Mouse (Mus musculus) embryonic facial prominence, embryonic 14.5 days (tissue): Measurements from ENCODE around the gene Mbd5. TPM values are rescaled to one million over a fixed set of nuclear protein-coding genes. Genes with fewer than 3 reads are reported as not detected.
A peak's percentile ranks its signal among the peaks of the same experiment; 100 is the strongest.

Experiments
- ATAC-seq: fragments of 200-750 bp; cut with Nextera tagmentation; 2 replicates; pipeline ENCODE4 v1.8.0; 2017; ENCODE audit warnings: low read depth, moderate number of reproducible peaks, moderate TSS enrichment
- DNase-seq: peaks from one replicate; pipeline ENCODE4 v3.0.0-alpha.2; 2015; ENCODE audit warnings: low spot score
- H3K27ac ChIP-seq: fragments of 300-500 bp; sonication (generic); replicated peaks from 2 replicates; pipeline ENCODE4 v1.5.1; 2014; ENCODE audit warnings: low read depth, mild to moderate bottlenecking, low read length, moderate library complexity
- H3K27me3 ChIP-seq: fragments of 300-500 bp; sonication (generic); replicated peaks from 2 replicates; pipeline ENCODE4 v1.6.1; 2014; ENCODE audit warnings: low read length; ENCODE audit not compliant: control insufficient read depth, insufficient read depth
- H3K36me3 ChIP-seq: fragments of 300-500 bp; sonication (generic); 2 replicates; pipeline ENCODE4 v1.6.1; 2014; ENCODE audit warnings: low read length, mixed read lengths; ENCODE audit not compliant: control insufficient read depth, insufficient read depth
- H3K4me1 ChIP-seq: fragments of 300-500 bp; sonication (generic); 2 replicates; pipeline ENCODE4 v1.6.1; 2014; ENCODE audit warnings: antibody characterized with exemption, low read length; ENCODE audit not compliant: control insufficient read depth, insufficient read depth
- H3K4me2 ChIP-seq: fragments of 300-500 bp; sonication (generic); 2 replicates; pipeline ENCODE4 v1.6.1; 2014; ENCODE audit warnings: low read depth, mild to moderate bottlenecking, low read length, moderate library complexity, mixed read lengths
- H3K4me3 ChIP-seq: fragments of 300-500 bp; sonication (generic); 2 replicates; pipeline ENCODE4 v1.5.1; 2014; ENCODE audit warnings: low read depth, mild to moderate bottlenecking, low read length
- H3K9ac ChIP-seq: fragments of 300-500 bp; sonication (generic); 2 replicates; pipeline ENCODE4 v1.6.1; 2014; ENCODE audit warnings: low read depth, mild to moderate bottlenecking, low read length, moderate library complexity, mixed read lengths
- H3K9me3 ChIP-seq: fragments of 300-500 bp; sonication (generic); 2 replicates; pipeline ENCODE4 v1.6.1; 2016; ENCODE audit warnings: low read length; ENCODE audit not compliant: control insufficient read depth
- WGBS: fragments of 180-500 bp; shearing (Covaris S2); extraction: QIAGEN DNeasy Blood & Tissue Kit; methylation state at CpG from one replicate; pipeline ENCODE4 v1.1.7; 2014; 5-methylcytosine and 5-hydroxymethylcytosine counted together
- polyA plus RNA-seq: library from polyadenylated mRNA; unstranded; fragments of >200 nt; fragmentation: Nextera tagmentation; extraction: Ambion mirVana; gene quantifications from 2 replicates; pipeline ENCODE4 v1.2.1, GENCODE M21; 2014

The Mbd5 gene
- polyA plus RNA-seq, 1 experiment from 2014 or later: 23.5 TPM

DNA sequence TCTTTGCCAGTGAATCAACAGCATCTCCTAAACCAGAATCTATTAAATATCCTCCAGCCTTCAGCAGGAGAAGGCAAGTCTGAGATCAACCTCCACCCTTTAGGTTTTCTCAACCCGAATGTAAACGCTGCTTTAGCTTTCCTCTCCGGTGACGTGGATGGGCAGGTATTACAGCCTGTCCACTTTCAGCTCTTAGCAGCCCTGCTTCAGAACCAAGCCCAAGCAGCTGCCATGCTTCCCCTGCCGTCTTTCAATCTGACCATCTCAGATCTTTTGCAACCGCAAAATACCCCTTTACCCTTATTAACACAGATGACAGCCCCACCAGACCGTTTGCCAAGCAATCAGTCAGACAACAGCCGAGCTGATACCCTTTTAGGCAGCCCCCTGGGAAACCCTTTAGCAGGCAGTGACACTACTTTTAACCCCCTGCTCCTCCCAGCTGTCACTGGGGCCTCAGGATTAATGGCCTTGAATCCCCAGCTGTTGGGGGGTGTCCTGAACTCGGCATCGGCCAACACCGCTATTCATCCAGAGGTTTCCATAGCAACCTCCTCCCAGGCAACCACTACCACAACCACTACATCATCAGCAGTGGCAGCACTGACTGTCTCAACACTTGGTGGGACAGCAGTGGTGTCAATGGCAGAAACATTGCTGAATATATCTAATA lies 323.1 kb downstream of the Mbd5 start:
- Histone ChIP-seq H3K4me1 (no peaks in the 10 kb centered on the region), H3K36me3 (no peaks in the 10 kb centered on the region), H3K4me3 (no peak overlapping the region), H3K27me3 (no peaks in the 10 kb centered on the region), H3K27ac (no peak overlapping the region), H3K9me3 (no peaks in the 10 kb centered on the region), H3K9ac (no peak overlapping the region), H3K4me2 (no peak overlapping the region)
- peak; percentile 67; the same call in 1 of the 2 replicates for ATAC-seq
- 36% methylated on average over 11 of the region's 11 CpGs for WGBS
- peak; percentile 67 for DNase-seq

DNA sequence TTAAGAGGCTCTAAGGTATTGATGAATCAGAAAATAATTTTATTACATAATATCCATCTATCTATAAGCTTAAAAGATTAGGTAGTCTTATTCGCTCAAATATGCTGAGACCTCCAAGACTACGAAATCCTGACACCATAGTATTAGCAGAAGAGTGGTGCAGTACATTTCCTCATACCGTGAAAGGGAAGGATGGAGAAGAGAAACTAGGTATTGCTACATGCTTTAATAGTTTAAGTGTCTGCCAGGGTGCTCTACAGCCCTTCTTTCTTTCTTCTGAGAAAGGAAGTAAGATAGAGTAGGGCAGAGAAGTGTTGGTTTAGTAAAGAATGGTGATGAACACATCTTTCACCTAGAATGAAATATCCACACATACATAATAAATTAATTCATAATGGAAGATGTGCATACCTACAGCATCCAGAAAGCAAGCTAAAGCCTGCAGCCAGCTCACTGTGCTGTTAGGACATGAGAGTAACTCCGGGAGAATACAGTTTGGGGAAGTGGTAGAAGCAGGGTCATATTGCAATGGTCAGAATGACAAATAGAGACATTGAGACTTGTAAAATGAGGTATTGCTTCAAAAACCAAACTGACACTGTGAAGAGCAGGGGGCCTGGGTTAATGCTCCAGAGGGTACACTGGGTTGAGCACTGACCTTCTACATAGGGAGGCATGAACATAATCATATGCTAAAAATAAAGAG lies 326.9 kb downstream of the Mbd5 start:
- 88% methylated on average over 4 of the region's 4 CpGs for WGBS
- DNase-seq: no peak

DNA sequence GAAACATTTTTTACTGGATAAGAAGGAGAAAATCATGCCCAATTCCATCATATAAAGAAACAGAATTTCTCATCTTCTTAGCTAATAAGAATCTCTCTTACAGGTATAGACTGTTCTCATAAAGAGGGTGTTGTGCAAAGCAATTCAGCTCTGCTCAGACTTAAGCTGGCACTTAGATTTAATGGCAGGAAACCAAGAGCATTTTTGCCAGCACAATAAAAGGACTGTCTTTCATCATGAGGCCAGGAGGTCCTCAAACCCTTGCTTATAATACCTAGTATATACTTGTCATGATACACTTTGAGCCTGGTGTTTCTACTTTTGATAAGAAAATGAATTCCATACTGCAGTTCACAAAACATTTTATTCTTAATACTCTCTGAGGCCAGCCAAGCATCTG lies 331.2 kb downstream of the Mbd5 start:
- DNase-seq: peak; percentile 12
- Histone ChIP-seq H3K36me3 (no peaks in the 10 kb centered on the region), H3K9me3 (no peaks in the 10 kb centered on the region), H3K4me3 (no peak overlapping the region), H3K27me3 (no peaks in the 10 kb centered on the region), H3K4me2 (no peak overlapping the region), H3K4me1 (no peaks in the 10 kb centered on the region), H3K9ac (no peak overlapping the region), H3K27ac (no peak overlapping the region)
- no peak for ATAC-seq

More for the DNA sequence above, 326.9 kb downstream of the Mbd5 start:
- Histone ChIP-seq H3K9ac (no peak overlapping the region), H3K36me3 (no peaks in the 10 kb centered on the region), H3K4me3 (no peak overlapping the region), H3K27me3 (no peaks in the 10 kb centered on the region), H3K9me3 (no peaks in the 10 kb centered on the region), H3K4me1 (no peaks in the 10 kb centered on the region), H3K27ac (no peak overlapping the region), H3K4me2 (no peak overlapping the region)
- no peak for ATAC-seq

DNA sequence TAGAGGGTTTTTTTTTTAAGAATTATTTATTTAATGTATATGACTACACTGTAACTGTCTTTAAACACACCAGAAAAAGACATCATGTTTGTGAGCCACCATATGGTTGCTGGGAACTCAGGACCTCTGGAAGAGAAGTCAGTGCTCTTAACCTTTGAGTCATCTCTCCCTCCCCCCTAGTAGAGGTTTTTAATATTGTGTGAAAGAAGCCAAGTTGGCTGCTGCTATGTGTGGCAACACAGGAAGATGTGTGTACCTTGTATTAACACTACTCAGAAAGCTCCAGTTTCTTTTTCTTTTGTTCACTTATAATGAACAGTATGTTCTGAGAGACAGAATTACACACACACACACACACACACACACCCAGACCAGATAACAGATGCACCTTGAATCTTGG lies 334.3 kb downstream of the Mbd5 start:
- H3K27me3 ChIP-seq: no peaks in the 10 kb centered on the region

DNA sequence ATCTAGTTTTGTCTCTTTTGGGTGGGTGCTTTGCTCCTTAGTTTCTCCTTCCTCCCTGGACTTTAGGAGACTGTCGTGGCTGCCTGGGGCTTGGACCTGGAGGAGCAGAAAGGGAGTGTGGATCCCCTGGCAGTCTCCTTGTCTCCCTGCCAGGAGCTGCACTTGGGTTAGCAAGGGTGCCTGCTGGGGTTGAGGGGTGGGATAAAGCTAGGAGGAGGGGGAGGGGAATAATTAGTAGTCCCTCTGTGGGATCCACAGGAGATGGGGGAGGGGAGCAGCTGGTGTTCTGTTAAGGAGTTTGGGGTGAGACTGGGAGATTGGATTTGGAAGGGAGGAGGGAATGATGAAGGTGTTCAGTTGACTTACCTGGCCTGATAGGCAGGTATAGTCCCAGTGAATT lies 337.7 kb downstream of the Mbd5 start:
- 15% methylated on average over 1 of the region's 1 CpGs for WGBS
- H3K27me3 ChIP-seq: no peaks in the 10 kb centered on the region
- no peaks in the 10 kb centered on the region for H3K36me3 ChIP-seq
- DNase-seq (peak; percentile 8), ATAC-seq (no peak)
- no peak overlapping the region for H3K9ac ChIP-seq
- H3K4me3 ChIP-seq: no peak overlapping the region
- H3K9me3 ChIP-seq: no peaks in the 10 kb centered on the region; the same call in 1 of the 2 replicates
- no peaks in the 10 kb centered on the region for H3K4me1 ChIP-seq
- H3K27ac ChIP-seq: no peak overlapping the region
- no peak overlapping the region for H3K4me2 ChIP-seq

More for the DNA sequence above, 334.3 kb downstream of the Mbd5 start:
- Histone ChIP-seq H3K4me1 (no peaks in the 10 kb centered on the region), H3K27ac (no peak overlapping the region), H3K4me3 (no peak overlapping the region), H3K9me3 (no peaks in the 10 kb centered on the region), H3K4me2 (no peak overlapping the region), H3K36me3 (no peaks in the 10 kb centered on the region), H3K9ac (no peak overlapping the region)
- no peak for DNase-seq
- no peak for ATAC-seq

DNA sequence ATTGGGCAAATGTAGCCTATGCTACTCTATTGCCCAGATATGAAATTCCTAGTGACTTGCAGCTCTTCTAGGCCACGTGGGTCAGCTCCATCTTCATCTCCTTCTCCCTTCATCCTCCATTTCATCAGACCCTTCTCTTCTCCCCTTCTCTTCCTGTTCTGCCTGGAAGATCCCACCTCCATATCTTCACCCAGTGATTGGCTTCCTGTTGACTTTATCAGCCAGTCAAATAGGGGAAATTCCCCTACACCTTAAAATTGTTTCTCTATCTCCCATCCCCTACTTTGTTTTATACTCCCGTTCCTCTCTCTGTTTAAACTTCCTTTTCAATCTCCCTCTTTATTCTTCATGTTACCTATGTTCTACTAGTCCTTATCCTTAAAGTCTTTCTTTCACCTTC lies 342.4 kb downstream of the Mbd5 start:
- DNase-seq: no peak
- H3K27me3 ChIP-seq: no peaks in the 10 kb centered on the region
- no peaks in the 10 kb centered on the region for H3K4me1 ChIP-seq
- no peak overlapping the region for H3K4me2 ChIP-seq
- H3K27ac ChIP-seq: no peak overlapping the region
- WGBS: 83% methylated on average over 2 of the region's 2 CpGs
- no peak overlapping the region for H3K4me3 ChIP-seq
- no peak for ATAC-seq
- no peaks in the 10 kb centered on the region for H3K36me3 ChIP-seq
- H3K9me3 ChIP-seq: no peaks in the 10 kb centered on the region; the same call in 1 of the 2 replicates
- H3K9ac ChIP-seq: no peak overlapping the region

DNA sequence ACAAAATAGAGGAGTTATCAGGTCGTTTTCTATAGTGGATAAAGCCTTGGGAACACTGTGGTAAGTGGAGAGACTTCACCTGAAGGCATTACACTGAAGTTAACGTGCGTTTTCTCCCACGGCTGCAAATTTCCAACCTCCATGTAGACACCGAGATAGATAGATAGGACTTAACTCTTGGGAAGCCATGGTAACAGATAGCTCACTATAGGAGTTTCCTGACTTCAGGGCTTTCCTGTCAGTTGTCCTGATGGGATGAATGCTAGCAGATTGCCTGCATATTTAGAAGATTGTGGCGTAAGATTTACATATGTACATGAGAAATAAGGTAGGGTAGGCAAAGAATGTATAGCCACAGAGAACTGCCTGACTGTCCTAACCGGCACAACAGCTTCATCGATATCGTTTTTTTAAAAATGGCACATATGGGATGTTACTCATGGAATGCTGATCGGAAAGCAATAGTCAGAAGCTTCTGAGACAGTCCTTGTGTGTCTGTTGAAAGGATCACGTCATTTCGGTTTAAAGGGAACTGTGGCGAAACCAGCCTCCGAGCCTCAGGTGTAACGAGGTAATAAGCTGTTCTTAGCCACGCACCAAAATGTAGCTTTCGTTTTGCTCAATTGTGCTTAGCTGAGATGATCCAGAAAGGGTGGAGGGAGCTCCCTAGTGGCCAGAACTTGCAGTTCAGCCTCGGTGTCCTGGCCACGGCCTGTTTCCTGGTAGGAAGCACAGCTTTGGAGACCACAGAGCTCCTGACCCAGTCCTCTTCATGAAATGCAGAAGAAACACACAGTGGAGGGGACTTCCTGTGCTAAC lies 363.5 kb downstream of the Mbd5 start:
- Histone ChIP-seq H3K4me1 (no peaks in the 10 kb centered on the region), H3K4me2 (peak overlapping the region; percentile 51), H3K27me3 (no peaks in the 10 kb centered on the region), H3K9me3 (no peaks in the 10 kb centered on the region), H3K4me3 (peak overlapping the region; percentile 36), H3K9ac (peak overlapping the region; percentile 41), H3K27ac (no peak overlapping the region), H3K36me3 (no peaks in the 10 kb centered on the region)
- ATAC-seq: peak; percentile 93
- 38% methylated on average over 19 of the region's 19 CpGs for WGBS
- DNase-seq: peak; percentile 89

DNA sequence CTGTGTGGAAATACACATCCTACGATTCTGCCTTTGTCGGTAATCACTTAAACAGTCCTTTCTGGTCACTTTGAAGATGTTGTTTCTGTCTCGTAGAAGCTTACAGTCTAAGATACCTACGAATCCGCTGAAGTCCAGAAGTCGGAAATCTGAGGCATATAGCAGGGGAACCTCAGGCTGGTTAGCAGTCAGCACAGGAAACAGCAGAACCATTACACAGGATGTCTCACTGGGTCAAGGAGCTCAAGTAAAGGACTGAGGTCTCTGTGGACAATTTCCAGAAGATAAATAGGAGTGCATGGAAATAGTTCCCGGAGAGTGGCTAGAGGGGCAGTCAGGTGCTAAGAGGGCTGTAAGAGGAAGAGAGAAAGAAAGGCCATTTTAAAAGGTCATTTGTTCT lies 384.3 kb downstream of the Mbd5 start:
- H3K4me3 ChIP-seq: no peak overlapping the region
- H3K4me2 ChIP-seq: no peak overlapping the region
- no peaks in the 10 kb centered on the region for H3K9me3 ChIP-seq
- H3K27ac ChIP-seq: no peak overlapping the region
- ATAC-seq (no peak), DNase-seq (no peak)
- no peaks in the 10 kb centered on the region for H3K36me3 ChIP-seq
- no peaks in the 10 kb centered on the region for H3K4me1 ChIP-seq
- H3K27me3 ChIP-seq: no peaks in the 10 kb centered on the region
- H3K9ac ChIP-seq: no peak overlapping the region
- 94% methylated on average over 7 of the region's 7 CpGs for WGBS
